Mouse (Mus musculus) neural tube, embryonic 11.5 days (tissue): Measurements from ENCODE around the gene Kctd17. TPM values are rescaled to one million over a fixed set of nuclear protein-coding genes. Genes with fewer than 3 reads are reported as not detected.
A peak's percentile ranks its signal among the peaks of the same experiment; 100 is the strongest.

ENCODE experiments used
- ATAC-seq: fragments of 200-750 bp; cut with Nextera tagmentation; 2 replicates; pipeline ENCODE4 v1.8.0; 2017; ENCODE audit warnings: moderate number of reproducible peaks, mild to moderate bottlenecking, moderate TSS enrichment, moderate library complexity; ENCODE audit not compliant: insufficient read depth, low FRiP score, low TSS enrichment
- DNase-seq: peaks from one replicate; pipeline ENCODE4 v3.0.0-alpha.2; 2015; ENCODE audit warnings: low spot score
- H3K27ac ChIP-seq: fragments of 300-500 bp; sonication (generic); 2 replicates; pipeline ENCODE4 v1.5.1; 2014; ENCODE audit warnings: low read depth, mild to moderate bottlenecking, low read length
- H3K27me3 ChIP-seq: fragments of 300-500 bp; sonication (generic); 2 replicates; pipeline ENCODE4 v1.6.1; 2014; ENCODE audit warnings: mild to moderate bottlenecking, low read length, mixed read lengths; ENCODE audit not compliant: control insufficient read depth, insufficient read depth
- H3K36me3 ChIP-seq: fragments of 300-500 bp; sonication (generic); 2 replicates; pipeline ENCODE4 v1.6.1; 2014; ENCODE audit warnings: mild to moderate bottlenecking, low read length, moderate library complexity, mixed read lengths; ENCODE audit not compliant: control insufficient read depth, insufficient read depth
- H3K4me1 ChIP-seq: fragments of 300-500 bp; sonication (generic); 2 replicates; pipeline ENCODE4 v1.6.1; 2014; ENCODE audit warnings: low read length, mixed read lengths; ENCODE audit not compliant: control insufficient read depth, insufficient read depth
- H3K4me2 ChIP-seq: fragments of 300-500 bp; sonication (generic); 2 replicates; pipeline ENCODE4 v1.6.1; 2014; ENCODE audit warnings: low read depth, mild to moderate bottlenecking, moderate library complexity
- H3K4me3 ChIP-seq: fragments of 300-500 bp; sonication (generic); 2 replicates; pipeline ENCODE4 v1.5.1; 2014; ENCODE audit warnings: low read depth, low read length
- H3K9ac ChIP-seq: fragments of 300-500 bp; sonication (generic); 2 replicates; pipeline ENCODE4 v1.6.1; 2014; ENCODE audit warnings: mild to moderate bottlenecking, low read length
- H3K9me3 ChIP-seq: fragments of 300-500 bp; sonication (generic); 2 replicates; pipeline ENCODE4 v1.6.1; 2016; ENCODE audit warnings: low read length; ENCODE audit not compliant: control insufficient read depth
- WGBS: fragments of 180-500 bp; shearing (Covaris S2); extraction: QIAGEN DNeasy Blood & Tissue Kit; methylation state at CpG from one replicate; pipeline ENCODE4 v1.1.7; 2014; 5-methylcytosine and 5-hydroxymethylcytosine counted together
- polyA plus RNA-seq: library from polyadenylated mRNA; unstranded; fragments of >200 nt; fragmentation: Nextera tagmentation; extraction: Ambion mirVana; gene quantifications from 2 replicates; pipeline ENCODE4 v1.2.1, GENCODE M21; 2014

Kctd17 gene
- polyA plus RNA-seq, 1 experiment from 2014 or later = 78.1 TPM

DNA sequence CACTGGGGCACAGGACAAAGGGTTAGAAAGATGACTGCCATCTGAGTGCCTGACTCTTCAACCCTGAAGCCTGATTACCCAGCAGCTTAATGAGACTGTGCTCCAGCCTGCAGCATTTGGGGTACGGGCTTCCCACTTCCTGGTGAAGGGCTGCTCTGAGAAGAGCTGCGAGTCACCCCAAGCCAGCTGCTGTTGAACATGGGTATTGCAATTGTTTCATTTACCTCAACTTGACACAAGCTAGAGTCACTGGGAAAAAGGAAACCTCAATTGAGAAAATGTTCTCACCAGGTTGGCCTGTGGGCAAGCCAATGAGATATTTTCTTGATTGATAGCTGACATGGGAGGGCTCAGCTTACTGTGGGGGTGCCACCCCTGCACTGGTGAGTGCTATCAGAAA lies 34.6 kb downstream of the Kctd17 start:
- Histone ChIP-seq H3K9me3 (no peaks in the 10 kb centered on the region), H3K4me3 (no peak overlapping the region), H3K9ac (no peak overlapping the region), H3K4me1 (no peaks in the 10 kb centered on the region), H3K36me3 (no peaks in the 10 kb centered on the region), H3K27ac (no peak overlapping the region), H3K27me3 (no peaks in the 10 kb centered on the region), H3K4me2 (no peak overlapping the region)
- DNase-seq (no peak), ATAC-seq (no peak)
- 76% methylated on average over 2 of the region's 2 CpGs for WGBS

DNA sequence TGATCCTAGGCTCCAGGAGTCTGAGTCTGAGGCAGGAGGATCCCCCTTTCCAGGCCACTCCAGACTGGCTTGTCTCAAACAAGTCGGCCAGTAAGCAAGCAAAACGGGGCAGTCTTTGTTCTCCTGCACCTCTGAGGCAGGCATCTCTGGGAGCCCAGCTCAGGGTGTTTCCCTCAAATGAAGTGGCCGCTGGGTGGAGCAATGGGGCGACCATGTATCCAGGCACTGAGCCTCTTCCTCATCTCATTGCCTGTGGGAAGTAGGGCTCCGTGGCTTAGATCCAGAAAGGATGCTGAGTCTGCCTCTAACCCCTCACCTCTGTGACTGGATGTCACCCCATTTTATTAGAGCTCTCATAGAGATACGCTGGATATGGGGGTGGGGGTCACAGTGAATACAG lies 38.4 kb downstream of the Kctd17 start:
- ATAC-seq (no peak), DNase-seq (peak; percentile 38)
- Histone ChIP-seq H3K27ac (no peak overlapping the region), H3K4me2 (no peak overlapping the region), H3K9ac (no peak overlapping the region), H3K27me3 (no peaks in the 10 kb centered on the region), H3K36me3 (no peaks in the 10 kb centered on the region), H3K4me3 (no peak overlapping the region), H3K4me1 (peaks cover 2% of the 10 kb centered on the region; the same call in 1 of the 2 replicates), H3K9me3 (no peaks in the 10 kb centered on the region)
- 38% methylated on average over 6 of the region's 6 CpGs for WGBS

GRCm38 (mm10) chr15:78467570-78467969 lies 39.2 kb downstream of the Kctd17 start:
- no peaks in the 10 kb centered on the region for H3K27me3 ChIP-seq
- H3K36me3 ChIP-seq = no peaks in the 10 kb centered on the region
- no peak overlapping the region for H3K27ac ChIP-seq
- peaks cover 3% of the 10 kb centered on the region; the same call in 1 of the 2 replicates for H3K4me1 ChIP-seq
- no peak overlapping the region for H3K9ac ChIP-seq
- DNase-seq = no peak
- H3K4me2 ChIP-seq = no peak overlapping the region
- H3K9me3 ChIP-seq = no peaks in the 10 kb centered on the region
- H3K4me3 ChIP-seq = no peak overlapping the region
- no peak for ATAC-seq
- 92% methylated on average over 7 of the region's 7 CpGs for WGBS

- no peaks in the 10 kb centered on the region for H3K36me3 ChIP-seq
- H3K27ac ChIP-seq = no peak within 1 kb of the TSS
- no peaks in the 10 kb centered on the region for H3K27me3 ChIP-seq
- H3K4me1 ChIP-seq = peaks cover 3% of the 10 kb centered on the region; the same call in 1 of the 2 replicates
- H3K9ac ChIP-seq = no peak within 1 kb of the TSS
- H3K4me3 ChIP-seq = no peak within 1 kb of the TSS
- H3K4me2 ChIP-seq = no peak within 1 kb of the TSS
- no peak for DNase-seq
- no peak for ATAC-seq
- no peaks in the 10 kb centered on the region for H3K9me3 ChIP-seq
- WGBS = 75% methylated on average over 7 of the region's 7 CpGs
Measured at GRCm38 (mm10) chr15:78468379-78468937, 40.1 kb downstream of the Kctd17 start, which contains the start of gene Tmprss6. Gene Tmprss6 (minus strand): TSS chr15:78468634.

DNA sequence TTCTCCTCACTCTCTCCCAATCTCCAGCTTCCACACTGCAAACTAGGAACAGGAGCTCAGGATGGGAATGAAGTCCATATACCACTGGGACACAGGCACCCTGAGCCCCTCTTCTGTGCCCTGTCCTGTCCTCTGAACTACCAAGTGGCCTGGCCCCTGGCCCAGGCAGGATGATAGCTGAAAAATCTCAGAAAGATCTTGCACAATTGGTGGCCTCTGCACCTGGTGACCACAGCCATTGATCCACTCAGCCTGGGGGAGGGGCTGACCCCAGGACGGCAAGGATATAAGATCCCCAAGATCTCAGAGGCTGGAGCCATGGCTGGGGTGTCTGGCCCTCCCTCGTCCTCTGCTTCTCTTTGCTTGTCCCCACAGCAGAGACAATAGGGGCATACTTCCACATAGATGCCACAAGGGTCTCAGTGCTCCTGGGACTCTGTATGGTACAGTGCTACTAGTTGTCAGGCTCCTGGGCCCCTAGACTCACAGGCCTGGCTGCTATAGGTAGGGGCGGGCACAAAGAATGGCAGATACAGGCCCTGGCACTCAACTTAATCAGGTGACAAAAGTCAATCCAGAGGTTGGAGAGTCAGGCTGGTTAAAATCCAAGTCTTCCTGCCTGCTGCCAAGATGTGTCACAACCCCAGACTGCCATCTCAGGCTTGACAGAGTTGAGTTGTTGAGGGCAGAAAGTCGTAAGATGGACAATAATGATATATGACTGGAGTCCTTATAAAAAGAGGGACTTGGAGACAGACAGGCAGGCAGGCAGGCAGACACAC lies 42.3 kb downstream of the Kctd17 start:
- no peak for DNase-seq
- Histone ChIP-seq H3K36me3 (no peaks in the 10 kb centered on the region), H3K4me1 (peaks cover 3% of the 10 kb centered on the region; the same call in 1 of the 2 replicates), H3K4me2 (no peak overlapping the region), H3K9me3 (no peaks in the 10 kb centered on the region), H3K27me3 (no peaks in the 10 kb centered on the region), H3K27ac (no peak overlapping the region), H3K9ac (no peak overlapping the region), H3K4me3 (no peak overlapping the region)
- 76% methylated on average over 4 of the region's 4 CpGs for WGBS
- no peak for ATAC-seq

- 41% methylated on average over 7 of the region's 7 CpGs for WGBS
- H3K4me2 ChIP-seq = no peak overlapping the region
- ATAC-seq (no peak), DNase-seq (no peak)
- no peak overlapping the region for H3K27ac ChIP-seq
- H3K9ac ChIP-seq = no peak overlapping the region
- no peaks in the 10 kb centered on the region for H3K36me3 ChIP-seq
- H3K4me3 ChIP-seq = no peak overlapping the region
- H3K9me3 ChIP-seq = no peaks in the 10 kb centered on the region
- H3K4me1 ChIP-seq = peaks cover 3% of the 10 kb centered on the region; the same call in 1 of the 2 replicates
- no peaks in the 10 kb centered on the region for H3K27me3 ChIP-seq
Measured at GRCm38 (mm10) chr15:78471902-78472301, 43.5 kb downstream of the Kctd17 start.

GRCm38 (mm10) chr15:78473442-78473841 lies 45.1 kb downstream of the Kctd17 start:
- DNase-seq = no peak
- no peak overlapping the region for H3K9ac ChIP-seq
- no peak for ATAC-seq
- no peak overlapping the region for H3K27ac ChIP-seq
- 88% methylated on average over 6 of the region's 6 CpGs for WGBS
- H3K4me2 ChIP-seq = 0 out of 2 replicates have a peak overlapping the region, but pooled peaks have one; percentile 14
- H3K27me3 ChIP-seq = no peaks in the 10 kb centered on the region
- H3K4me1 ChIP-seq = peaks cover 3% of the 10 kb centered on the region; the same call in 1 of the 2 replicates
- H3K4me3 ChIP-seq = no peak overlapping the region
- H3K36me3 ChIP-seq = no peaks in the 10 kb centered on the region
- no peaks in the 10 kb centered on the region for H3K9me3 ChIP-seq

GRCm38 (mm10) chr15:78475604-78476031 lies 47.3 kb downstream of the Kctd17 start:
- no peaks in the 10 kb centered on the region for H3K36me3 ChIP-seq
- WGBS = 60% methylated on average over 3 of the region's 3 CpGs
- no peak for ATAC-seq
- DNase-seq = no peak
- no peak overlapping the region for H3K4me3 ChIP-seq
- no peak overlapping the region for H3K9ac ChIP-seq
- H3K27ac ChIP-seq = no peak overlapping the region
- peaks cover 3% of the 10 kb centered on the region; the same call in 1 of the 2 replicates for H3K4me1 ChIP-seq
- H3K4me2 ChIP-seq = no peak overlapping the region
- no peaks in the 10 kb centered on the region for H3K27me3 ChIP-seq
- H3K9me3 ChIP-seq = no peaks in the 10 kb centered on the region

DNA sequence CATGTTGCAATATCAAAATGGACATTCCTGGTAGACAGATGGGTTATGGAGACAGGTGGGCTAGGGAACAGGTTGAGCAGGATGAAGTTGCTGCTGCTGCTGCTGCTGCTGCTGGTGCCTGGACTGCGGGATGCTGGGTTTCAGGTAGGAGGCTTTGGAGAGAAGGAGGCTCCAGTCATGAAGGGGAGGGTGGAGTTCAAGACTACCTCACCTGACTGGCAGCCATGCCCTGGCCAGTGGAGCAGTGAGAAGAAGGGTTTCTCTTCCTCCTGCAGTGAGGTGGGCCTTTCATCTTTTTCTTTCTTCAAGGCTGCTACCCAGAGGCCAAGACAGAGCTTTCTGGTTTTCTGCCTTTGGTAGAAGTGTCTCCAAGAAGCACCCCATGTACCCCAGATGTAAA lies 48.5 kb downstream of the Kctd17 start:
- no peak overlapping the region for H3K27ac ChIP-seq
- H3K9ac ChIP-seq = no peak overlapping the region
- no peak overlapping the region for H3K4me3 ChIP-seq
- H3K36me3 ChIP-seq = no peaks in the 10 kb centered on the region
- H3K4me1 ChIP-seq = peaks cover 1% of the 10 kb centered on the region; the same call in 1 of the 2 replicates
- no peak for DNase-seq
- H3K9me3 ChIP-seq = no peaks in the 10 kb centered on the region
- H3K27me3 ChIP-seq = no peaks in the 10 kb centered on the region
- H3K4me2 ChIP-seq = no peak overlapping the region
- WGBS = 75% methylated on average over 1 of the region's 1 CpGs
- no peak for ATAC-seq
